In genomic region chr7:78913649-78914544, GRCm38 (mm10) we compare ENCODE assay signal across 8 mouse cellular contexts. TPM values are rescaled to one million over a fixed set of nuclear protein-coding genes. Genes with fewer than 3 reads are reported as not detected.
DNase-seq lines count a peak whose midpoint lies in the region; ATAC-seq lines count a peak whose summit lies in the region.

No protein-coding gene starts in this region.

- H3K36me3 ChIP-seq in limb, embryonic 15.5 days: peaks cover 11% of the 10 kb centered on the region
- peaks cover 12% of the 10 kb centered on the region for H3K36me3 ChIP-seq in limb, embryonic 10.5 days
- H3K36me3 ChIP-seq in heart, embryonic 16.5 days (ENCODE audit: control insufficient read depth, insufficient read depth): peaks cover 2% of the 10 kb centered on the region; the same call in 1 of the 2 replicates

- peak overlapping the region; percentile 2; the same call in 1 of the 2 replicates for H3K4me3 ChIP-seq in limb, embryonic 15.5 days
- no peak overlapping the region for H3K4me3 ChIP-seq in limb, embryonic 10.5 days
- H3K4me3 ChIP-seq in heart, embryonic 16.5 days (ENCODE audit: low read length): peak overlapping the region; percentile 38

- no peaks in the 10 kb centered on the region for H3K9me3 ChIP-seq in limb, embryonic 15.5 days
- no peaks in the 10 kb centered on the region for H3K9me3 ChIP-seq in limb, embryonic 10.5 days (replicated peaks)
- no peaks in the 10 kb centered on the region for H3K9me3 ChIP-seq in heart, embryonic 16.5 days (replicated peaks; ENCODE audit: control insufficient read depth, low read length)

- no peak overlapping the region for H3K27ac ChIP-seq in limb, embryonic 15.5 days
- H3K27ac ChIP-seq in limb, embryonic 10.5 days: no peak overlapping the region
- no peak overlapping the region for H3K27ac ChIP-seq in heart, embryonic 16.5 days (ENCODE audit: low read length)

- H3K4me1 ChIP-seq in limb, embryonic 15.5 days: peaks cover 12% of the 10 kb centered on the region
- peaks cover 14% of the 10 kb centered on the region for H3K4me1 ChIP-seq in limb, embryonic 10.5 days
- peaks cover 14% of the 10 kb centered on the region for H3K4me1 ChIP-seq in heart, embryonic 16.5 days (ENCODE audit: control insufficient read depth, insufficient read depth, low read length)

- WGBS in limb, embryonic 15.5 days: 65% methylated on average over 19 of the region's 19 CpGs
- WGBS in limb, embryonic 10.5 days: 68% methylated on average over 19 of the region's 19 CpGs
- WGBS in heart, embryonic 16.5 days: 60% methylated on average over 19 of the region's 19 CpGs

- DNase-seq in limb, embryonic 10.5 days (ENCODE audit: low spot score): no peak
- DNase-seq in adrenal gland, postnatal 14 days: peak; percentile 81
- peak; percentile 94 to 96 for DNase-seq in lung, adult 18-20 months
- DNase-seq in spleen, postnatal 10 days (ENCODE audit: low spot score in 2 of 2): peak; percentile 83 to 91
- DNase-seq in frontal cortex, postnatal 36 days (ENCODE audit: low spot score in 2 of 2): no peak
- no peak for DNase-seq in embryo, embryonic 11 days

- no peak overlapping the region for H3K9ac ChIP-seq in limb, embryonic 15.5 days
- peak overlapping the region; percentile 38; the same call in 1 of the 2 replicates for H3K9ac ChIP-seq in heart, embryonic 16.5 days (ENCODE audit: low read length)

- peak overlapping the region; percentile 17; the same call in 1 of the 2 replicates for H3K4me2 ChIP-seq in limb, embryonic 15.5 days
- H3K4me2 ChIP-seq in heart, embryonic 16.5 days (ENCODE audit: low read depth, low read length): peak overlapping the region; percentile 55

- no peaks in the 10 kb centered on the region for H3K27me3 ChIP-seq in limb, embryonic 15.5 days
- no peaks in the 10 kb centered on the region for H3K27me3 ChIP-seq in limb, embryonic 10.5 days (ENCODE audit: low read depth, poor library complexity, severe bottlenecking)
- H3K27me3 ChIP-seq in heart, embryonic 16.5 days (ENCODE audit: control insufficient read depth, insufficient read depth, low read length): no peaks in the 10 kb centered on the region

- ATAC-seq in limb, embryonic 15.5 days (ENCODE audit: insufficient number of reproducible peaks, low FRiP score, low TSS enrichment, low read depth): no peak
- ATAC-seq in heart, embryonic 16.5 days (replicated peaks; ENCODE audit: extremely low read depth, insufficient read depth, low FRiP score): peak; percentile 20

RNA-seq across cellular contexts. Expression of gene Isg20, which starts 0.7 kb away (rescaled TPM):
- polyA plus RNA-seq in limb, embryonic 15.5 days (2015; fragmentation: Nextera tagmentation; extraction: Ambion mirVana): 3.9 and 4.1 TPM in 2 replicates
- polyA plus RNA-seq in limb, embryonic 10.5 days (2016; fragmentation: Nextera tagmentation; extraction: Ambion mirVana): 0.61 and 0.82 TPM in 2 replicates
- 16.9 and 19.6 TPM in 2 replicates for total RNA-seq in adrenal gland, postnatal 14 days (2021)
- polyA plus RNA-seq in heart, embryonic 16.5 days (2015; fragmentation: Nextera tagmentation; extraction: Ambion mirVana): 15.4 and 22.5 TPM in 2 replicates

RNA-seq across cellular contexts. Expression of gene Aen, which starts 18.2 kb away (rescaled TPM):
- 38.7 and 41.8 TPM in 2 replicates for polyA plus RNA-seq in limb, embryonic 15.5 days (2015; fragmentation: Nextera tagmentation; extraction: Ambion mirVana)
- polyA plus RNA-seq in limb, embryonic 10.5 days (2016; fragmentation: Nextera tagmentation; extraction: Ambion mirVana): 59.5 and 73.3 TPM in 2 replicates
- 31.8 and 35.3 TPM in 2 replicates for total RNA-seq in adrenal gland, postnatal 14 days (2021)
- 31.4 and 34.8 TPM in 2 replicates for polyA plus RNA-seq in heart, embryonic 16.5 days (2015; fragmentation: Nextera tagmentation; extraction: Ambion mirVana)

Comparison
In these comparisons a context has a peak if more than half of its experiments do, and no peak if none do; other contexts are left out.
1. DNase-seq: peak in adrenal gland, postnatal 14 days (single experiment), lung, adult 18-20 months (2 of 2) and spleen, postnatal 10 days (2 of 2); none in limb, embryonic 10.5 days (single experiment), frontal cortex, postnatal 36 days (0 of 2) and embryo, embryonic 11 days (single experiment).